Mouse (Mus musculus) embryonic facial prominence, embryonic 11.5 days (tissue): ENCODE measurements around the gene Tbc1d8b. TPM values are rescaled to one million over a fixed set of nuclear protein-coding genes. Genes with fewer than 3 reads are reported as not detected.

Source experiments
- ATAC-seq: fragments of 200-750 bp; cut with Nextera tagmentation; replicated peaks from 2 replicates; pipeline ENCODE4 v1.8.0; 2017; ENCODE audit warnings: low read depth; ENCODE audit not compliant: insufficient number of reproducible peaks, low FRiP score, low TSS enrichment
- DNase-seq: peaks from one replicate; pipeline ENCODE4 v3.0.0-alpha.2; 2015; ENCODE audit warnings: low spot score
- H3K27ac ChIP-seq: fragments of 300-500 bp; sonication (generic); replicated peaks from 2 replicates; pipeline ENCODE4 v1.5.1; 2014; ENCODE audit warnings: mild to moderate bottlenecking, low read depth, low read length, control low read depth
- H3K27me3 ChIP-seq: fragments of 300-500 bp; sonication (generic); 2 replicates; pipeline ENCODE4 v1.6.1; 2014; ENCODE audit warnings: mild to moderate bottlenecking, low read length, moderate library complexity, mixed read lengths; ENCODE audit not compliant: control insufficient read depth, insufficient read depth
- H3K36me3 ChIP-seq: fragments of 300-500 bp; sonication (generic); replicated peaks from 2 replicates; pipeline ENCODE4 v1.6.1; 2014; ENCODE audit warnings: low read depth, mild to moderate bottlenecking, low read length, moderate library complexity, mixed read lengths; ENCODE audit not compliant: control insufficient read depth, insufficient read depth
- H3K4me1 ChIP-seq: fragments of 300-500 bp; sonication (generic); 2 replicates; pipeline ENCODE4 v1.6.1; 2014; ENCODE audit warnings: low read length, mixed read lengths; ENCODE audit not compliant: control insufficient read depth, insufficient read depth
- H3K4me2 ChIP-seq: fragments of 300-500 bp; sonication (generic); 2 replicates; pipeline ENCODE4 v1.6.1; 2014; ENCODE audit warnings: low read depth, mild to moderate bottlenecking, control low read depth, low read length, moderate library complexity
- H3K4me3 ChIP-seq: fragments of 300-500 bp; sonication (generic); 2 replicates; pipeline ENCODE4 v1.5.1; 2014; ENCODE audit warnings: low read depth, low read length, control low read depth
- H3K9ac ChIP-seq: fragments of 300-500 bp; sonication (generic); replicated peaks from 2 replicates; pipeline ENCODE4 v1.6.1; 2014; ENCODE audit warnings: mild to moderate bottlenecking, control low read depth, low read length
- H3K9me3 ChIP-seq: fragments of 300-500 bp; sonication (generic); replicated peaks from 2 replicates; pipeline ENCODE4 v1.6.1; 2016; ENCODE audit warnings: mild to moderate bottlenecking, low read length, inconsistent platforms, mixed read lengths; ENCODE audit not compliant: control insufficient read depth
- WGBS: fragments of 180-500 bp; shearing (Covaris S2); extraction: QIAGEN DNeasy Blood & Tissue Kit; methylation state at CpG from one replicate; pipeline ENCODE4 v1.1.7; 2014; 5-methylcytosine and 5-hydroxymethylcytosine counted together
- polyA plus RNA-seq: library from polyadenylated mRNA; unstranded; fragments of >200 nt; fragmentation: Nextera tagmentation; extraction: Ambion mirVana; gene quantifications from 2 replicates; pipeline ENCODE4 v1.2.1, GENCODE M21; 2014

Gene Tbc1d8b
- polyA plus RNA-seq, 1 experiment from 2014 or later: 0.88 TPM

GRCm38 (mm10) chrX:139782278-139783044 lies 97.7 kb downstream of the Tbc1d8b start, which contains the start of gene Ripply1:
Gene Ripply1 (minus strand): TSS chrX:139782353.
- Histone ChIP-seq H3K27ac (no peak within 1 kb of the TSS), H3K9me3 (no peaks in the 10 kb centered on the region), H3K4me1 (no peaks in the 10 kb centered on the region), H3K36me3 (no peaks in the 10 kb centered on the region), H3K4me3 (no peak within 1 kb of the TSS), H3K4me2 (no peak within 1 kb of the TSS), H3K27me3 (no peaks in the 10 kb centered on the region; the same call in 1 of the 2 replicates), H3K9ac (no peak within 1 kb of the TSS)
- ATAC-seq: no peak
- WGBS: 34% methylated on average over 6 of the region's 6 CpGs
- no peak for DNase-seq

- Histone ChIP-seq H3K4me1 (no peaks in the 10 kb centered on the region), H3K4me3 (no peak overlapping the region), H3K9ac (no peak overlapping the region), H3K4me2 (no peak overlapping the region), H3K27me3 (no peaks in the 10 kb centered on the region; the same call in 1 of the 2 replicates), H3K36me3 (no peaks in the 10 kb centered on the region), H3K27ac (no peak overlapping the region), H3K9me3 (no peaks in the 10 kb centered on the region)
- WGBS: 52% methylated on average over 3 of the region's 3 CpGs
- no peak for DNase-seq
- ATAC-seq: no peak
Observed at GRCm38 (mm10) chrX:139783045-139783422, 98.2 kb downstream of the Tbc1d8b start.

GRCm38 (mm10) chrX:139785764-139786163 lies 101.0 kb downstream of the Tbc1d8b start:
- ATAC-seq: no peak
- 43% methylated on average over 1 of the region's 1 CpGs for WGBS
- H3K27ac ChIP-seq: no peak overlapping the region
- DNase-seq: no peak
- no peaks in the 10 kb centered on the region; the same call in 1 of the 2 replicates for H3K27me3 ChIP-seq
- H3K9ac ChIP-seq: no peak overlapping the region
- no peaks in the 10 kb centered on the region for H3K4me1 ChIP-seq
- H3K9me3 ChIP-seq: no peaks in the 10 kb centered on the region
- no peak overlapping the region for H3K4me2 ChIP-seq
- no peaks in the 10 kb centered on the region for H3K36me3 ChIP-seq
- no peak overlapping the region for H3K4me3 ChIP-seq

DNA sequence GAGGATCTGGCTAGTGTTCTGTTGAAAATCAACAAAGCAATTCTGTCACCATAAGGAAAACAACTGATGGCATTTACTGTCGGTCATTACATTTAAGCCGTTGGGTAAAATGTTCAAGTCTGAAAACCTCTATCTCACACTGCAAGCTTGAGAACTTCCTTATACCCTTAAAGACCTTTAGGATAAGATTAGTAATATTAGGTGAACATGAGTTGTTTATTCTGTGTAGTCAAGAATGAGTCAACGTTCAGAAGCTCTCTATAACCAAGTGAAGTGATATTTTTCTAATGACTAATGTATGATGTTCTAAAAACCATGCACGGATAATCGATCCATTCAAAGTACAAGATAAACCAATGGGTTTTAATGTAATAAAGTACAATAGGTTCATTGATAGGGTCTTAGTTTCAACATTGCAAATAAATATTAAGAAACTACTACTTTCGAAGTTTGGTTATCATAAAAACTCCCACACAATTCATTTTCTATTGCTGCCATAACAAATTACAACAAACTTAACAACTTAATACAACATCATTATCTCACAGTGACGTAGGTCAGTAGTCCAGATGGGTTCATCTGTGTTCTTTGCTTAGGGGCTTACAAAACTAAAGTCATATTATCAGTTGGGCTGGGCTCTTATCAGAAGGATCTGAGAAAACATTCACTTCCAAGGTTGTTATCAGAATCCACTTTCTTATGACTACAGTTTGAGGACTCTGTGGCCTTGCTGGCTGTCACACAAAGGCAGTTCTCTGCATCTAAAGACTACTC lies 109.5 kb downstream of the Tbc1d8b start:
- Histone ChIP-seq H3K27ac (no peak overlapping the region), H3K36me3 (no peaks in the 10 kb centered on the region), H3K9ac (no peak overlapping the region), H3K9me3 (no peaks in the 10 kb centered on the region), H3K27me3 (no peaks in the 10 kb centered on the region), H3K4me1 (no peaks in the 10 kb centered on the region), H3K4me3 (no peak overlapping the region), H3K4me2 (no peak overlapping the region)
- WGBS: 83% methylated on average over 7 of the region's 7 CpGs
- ATAC-seq (no peak), DNase-seq (no peak)

- Histone ChIP-seq H3K27me3 (no peaks in the 10 kb centered on the region), H3K4me2 (no peak overlapping the region), H3K36me3 (no peaks in the 10 kb centered on the region), H3K27ac (no peak overlapping the region), H3K9ac (no peak overlapping the region), H3K4me1 (no peaks in the 10 kb centered on the region), H3K9me3 (no peaks in the 10 kb centered on the region), H3K4me3 (no peak overlapping the region)
- no peak for DNase-seq
- no peak for ATAC-seq
- 78% methylated on average over 6 of the region's 6 CpGs for WGBS
Observed at GRCm38 (mm10) chrX:139796037-139796436, 111.2 kb downstream of the Tbc1d8b start.

DNA sequence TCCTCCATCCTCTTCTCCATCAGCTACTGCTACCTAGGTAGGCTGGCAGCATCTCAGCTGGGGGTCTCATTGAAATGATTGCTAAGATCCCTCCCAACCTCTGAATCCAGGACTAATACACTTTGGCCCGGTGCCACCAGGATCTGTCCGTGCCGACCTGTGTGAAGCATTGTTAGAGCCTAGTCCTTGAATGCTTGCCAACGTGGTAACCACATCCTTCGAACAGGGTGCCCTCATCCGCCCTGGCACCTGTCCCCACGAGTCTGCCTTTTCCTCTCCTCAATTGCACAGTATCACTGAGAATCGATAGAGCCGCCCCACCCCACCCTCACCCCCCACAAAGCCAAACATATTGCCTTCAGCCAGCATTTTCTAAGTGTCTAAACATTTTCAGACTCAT lies 113.1 kb downstream of the Tbc1d8b start:
- 83% methylated on average over 9 of the region's 9 CpGs for WGBS
- DNase-seq (no peak), ATAC-seq (no peak)
- no peak overlapping the region for H3K27ac ChIP-seq
- H3K4me2 ChIP-seq: no peak overlapping the region
- H3K9me3 ChIP-seq: no peaks in the 10 kb centered on the region
- H3K27me3 ChIP-seq: no peaks in the 10 kb centered on the region
- no peaks in the 10 kb centered on the region for H3K36me3 ChIP-seq
- H3K9ac ChIP-seq: no peak overlapping the region
- H3K4me1 ChIP-seq: no peaks in the 10 kb centered on the region
- H3K4me3 ChIP-seq: no peak overlapping the region

DNA sequence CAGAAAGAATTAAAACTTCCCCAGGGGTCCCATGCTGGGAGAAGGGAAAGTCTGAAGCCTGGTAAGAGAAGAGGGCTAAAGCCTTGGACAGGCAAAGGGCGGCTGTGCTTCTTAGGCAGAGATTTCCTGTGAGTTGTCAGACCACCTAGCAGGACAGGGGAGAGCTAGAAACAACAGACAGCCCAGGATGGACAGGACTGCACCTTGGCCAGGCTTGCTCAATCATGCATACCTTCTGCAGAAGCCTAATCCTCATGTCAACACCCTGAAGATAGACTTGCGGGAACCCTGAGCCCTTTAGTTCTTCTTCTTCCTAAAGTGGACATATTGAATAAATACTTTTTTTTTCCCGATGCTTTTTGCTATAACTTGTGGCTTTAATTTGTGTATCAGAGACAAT lies 115.2 kb downstream of the Tbc1d8b start:
- Histone ChIP-seq H3K4me1 (no peaks in the 10 kb centered on the region), H3K27me3 (no peaks in the 10 kb centered on the region), H3K27ac (no peak overlapping the region), H3K9me3 (no peaks in the 10 kb centered on the region), H3K4me3 (no peak overlapping the region), H3K4me2 (no peak overlapping the region), H3K36me3 (no peaks in the 10 kb centered on the region), H3K9ac (no peak overlapping the region)
- 70% methylated on average over 3 of the region's 3 CpGs for WGBS
- DNase-seq: no peak
- no peak for ATAC-seq

- no peak within 1 kb of the TSS for H3K9ac ChIP-seq
- no peaks in the 10 kb centered on the region for H3K27me3 ChIP-seq
- no peak within 1 kb of the TSS for H3K27ac ChIP-seq
- H3K4me3 ChIP-seq: no peak within 1 kb of the TSS
- H3K4me1 ChIP-seq: no peaks in the 10 kb centered on the region
- ATAC-seq: no peak
- H3K36me3 ChIP-seq: no peaks in the 10 kb centered on the region
- H3K9me3 ChIP-seq: no peaks in the 10 kb centered on the region
- no peak within 1 kb of the TSS for H3K4me2 ChIP-seq
- no peak for DNase-seq
- 74% methylated on average over 8 of the region's 8 CpGs for WGBS
Observed at GRCm38 (mm10) chrX:139800406-139800878, 115.6 kb downstream of the Tbc1d8b start, which contains the start of gene Cldn2. Gene Cldn2 (plus strand): TSS chrX:139800828.
